Mouse (Mus musculus): ENCODE results near the gene Ugt2b38. TPM values are rescaled to one million over a fixed set of nuclear protein-coding genes. Genes with fewer than 3 reads are reported as not detected.
"Not testable (repeated sequence)": the region's sequence is repeated elsewhere in the genome, so short reads cannot be mapped to it uniquely, and the experiment has no call there.

Gene Ugt2b38
- polyA plus RNA-seq, 1 experiment from 2014 or later: not detected

DNA sequence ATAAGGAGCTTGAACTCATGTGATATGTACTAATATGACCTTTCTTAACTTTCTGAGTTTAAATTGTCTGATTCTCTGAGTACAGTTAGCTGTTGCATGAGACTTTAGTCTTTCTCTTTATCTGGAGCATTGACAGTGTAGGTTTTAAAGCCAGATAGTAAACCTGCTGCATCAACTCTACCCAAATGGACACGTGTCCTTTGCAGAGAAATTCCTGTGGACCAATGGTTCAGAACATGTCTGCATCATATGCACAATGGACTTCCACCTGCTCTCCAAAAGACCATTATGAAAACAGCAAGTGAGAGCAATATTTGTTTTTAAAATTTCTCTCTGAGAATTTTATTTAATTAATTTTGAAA lies 50.5 kb downstream of the Ugt2b38 start:
- Histone ChIP-seq H3K4me3 (no peak overlapping the region), H3K9me3 (replicated peaks) (no peaks in the 10 kb centered on the region), H3K4me1 (no peaks in the 10 kb centered on the region), H3K4me2 (no peak overlapping the region), H3K27ac (no peak overlapping the region), H3K36me3 (ENCODE audit: poor library complexity, severe bottlenecking) (no peaks in the 10 kb centered on the region), H3K27me3 (no peaks in the 10 kb centered on the region), H3K9ac (no peak overlapping the region)
- ATAC-seq: no peak
- 85% methylated on average over 1 of the region's 1 CpGs for WGBS

DNA sequence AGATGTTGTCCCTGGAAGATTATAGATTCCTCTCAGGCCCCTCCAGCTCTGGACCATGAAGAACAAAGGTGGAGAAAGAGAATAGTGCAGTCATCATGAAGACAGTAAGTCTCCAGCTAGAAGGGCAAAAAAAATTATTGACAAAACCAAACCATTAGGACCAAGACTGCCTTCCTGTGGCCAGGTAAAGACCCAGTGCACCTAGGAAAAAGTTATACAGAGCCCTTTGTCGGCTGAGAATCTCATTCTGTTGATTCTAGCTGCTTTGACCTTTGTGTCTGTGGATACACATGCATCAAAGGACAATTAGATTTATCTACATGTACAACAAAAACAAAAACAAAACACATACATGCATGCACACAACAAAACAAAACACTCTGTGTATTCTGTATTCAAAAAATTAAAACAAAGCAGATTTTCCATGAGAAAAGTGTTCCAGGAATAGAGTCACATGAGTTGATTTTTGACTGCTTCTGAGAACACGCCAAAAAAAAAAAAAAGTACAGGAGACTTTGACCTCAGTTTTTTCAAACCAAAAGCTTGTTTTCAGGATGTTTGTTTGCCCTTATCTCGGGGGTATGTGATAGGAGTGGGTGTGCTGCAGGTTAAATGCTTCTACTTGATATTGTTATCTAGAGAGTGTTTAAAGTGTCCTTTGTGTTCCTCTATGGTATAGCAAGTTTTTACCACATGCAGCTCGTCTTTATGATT lies 51.1 kb downstream of the Ugt2b38 start:
- ATAC-seq; H3K4me3 ChIP-seq; H3K27me3 ChIP-seq; H3K27ac ChIP-seq; H3K4me1 ChIP-seq; H3K4me2 ChIP-seq; H3K9ac ChIP-seq; H3K9me3 ChIP-seq (replicated peaks); H3K36me3 ChIP-seq (ENCODE audit: poor library complexity, severe bottlenecking): not testable (repeated sequence)
- WGBS: 76% methylated on average over 4 of the region's 4 CpGs

Other genes with a start within 250 kb of the Ugt2b38 start
- gene Ugt2b37, start 169.4 kb downstream of the Ugt2b38 start, polyA plus RNA-seq (2015; fragmentation: Nextera tagmentation; extraction: Ambion mirVana): not detected in 2 replicates
- not detected in 2 replicates for gene Ugt2a3, start 87.0 kb downstream of the Ugt2b38 start, polyA plus RNA-seq (2015; fragmentation: Nextera tagmentation; extraction: Ambion mirVana)
- gene Ugt2a2, start 58.1 kb upstream of the Ugt2b38 start, polyA plus RNA-seq (2015; fragmentation: Nextera tagmentation; extraction: Ambion mirVana): not detected in 2 replicates
- not detected in 2 replicates for gene Gm43638, start 62.6 kb upstream of the Ugt2b38 start, polyA plus RNA-seq (2015; fragmentation: Nextera tagmentation; extraction: Ambion mirVana)
- gene Ugt2a1, start 66.7 kb upstream of the Ugt2b38 start, polyA plus RNA-seq (2015; fragmentation: Nextera tagmentation; extraction: Ambion mirVana): not detected in 2 replicates
- not detected in 2 replicates for gene Sult1b1, start 114.0 kb upstream of the Ugt2b38 start, polyA plus RNA-seq (2015; fragmentation: Nextera tagmentation; extraction: Ambion mirVana)
- gene Sult1d1, start 144.8 kb upstream of the Ugt2b38 start, polyA plus RNA-seq (2015; fragmentation: Nextera tagmentation; extraction: Ambion mirVana): not detected in 2 replicates
- gene Sult1e1, start 167.4 kb upstream of the Ugt2b38 start, polyA plus RNA-seq (2015; fragmentation: Nextera tagmentation; extraction: Ambion mirVana): not detected in 2 replicates
- gene Csn1s1, start 242.0 kb upstream of the Ugt2b38 start, polyA plus RNA-seq (2015; fragmentation: Nextera tagmentation; extraction: Ambion mirVana): not detected in 2 replicates